Mouse (Mus musculus) embryo, embryonic 11.5 days (tissue): ENCODE measurements at regions not wholly inside any gene's neighbourhood (a gene's known extent, or its start where the extent isn't known, plus 50 kb on each side); places are given as distances from the start of the nearest gene placed in this dataset.

Experiments used
- DNase-seq: peaks from one replicate; pipeline ENCODE4 v3.0.0-alpha.2; 2012; ENCODE audit warnings: low read depth, low spot score

- no peak for DNase-seq
Measured at GRCm38 (mm10) chr12:12708954-12709523, 232.7 kb downstream of the Mycn start.

DNA sequence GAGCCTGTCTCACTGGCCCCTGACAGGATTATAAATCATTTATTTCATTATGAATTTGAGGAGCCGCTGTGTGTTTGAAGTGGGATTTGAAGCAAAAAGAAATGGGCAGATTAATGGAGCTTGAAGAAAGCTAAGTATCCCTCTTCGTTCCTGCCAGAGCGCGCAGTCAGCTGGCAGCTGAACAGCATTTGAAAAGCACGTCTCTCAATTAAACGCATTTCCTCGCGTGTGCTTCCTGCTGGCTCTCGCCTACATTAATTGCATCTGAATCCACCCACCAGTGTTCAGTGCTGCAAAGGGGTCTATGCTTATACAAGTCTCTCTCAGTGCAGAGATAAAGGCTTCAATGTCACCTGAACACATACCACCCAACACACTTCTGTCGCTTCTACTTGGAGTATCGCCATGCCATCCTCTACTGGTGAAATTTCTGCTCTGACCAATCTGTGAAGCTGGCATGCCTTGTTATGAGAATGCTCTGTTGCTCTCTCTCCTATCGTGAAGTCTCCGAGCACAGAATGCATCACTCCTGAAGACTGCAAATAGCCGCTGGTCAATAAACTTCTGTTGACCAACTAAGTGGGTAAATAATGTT, 235.3 kb downstream of the Mycn start:
- DNase-seq = no peak

GRCm38 (mm10) chr12:12701735-12702134, 240.0 kb downstream of the Mycn start:
- no peak for DNase-seq

DNA sequence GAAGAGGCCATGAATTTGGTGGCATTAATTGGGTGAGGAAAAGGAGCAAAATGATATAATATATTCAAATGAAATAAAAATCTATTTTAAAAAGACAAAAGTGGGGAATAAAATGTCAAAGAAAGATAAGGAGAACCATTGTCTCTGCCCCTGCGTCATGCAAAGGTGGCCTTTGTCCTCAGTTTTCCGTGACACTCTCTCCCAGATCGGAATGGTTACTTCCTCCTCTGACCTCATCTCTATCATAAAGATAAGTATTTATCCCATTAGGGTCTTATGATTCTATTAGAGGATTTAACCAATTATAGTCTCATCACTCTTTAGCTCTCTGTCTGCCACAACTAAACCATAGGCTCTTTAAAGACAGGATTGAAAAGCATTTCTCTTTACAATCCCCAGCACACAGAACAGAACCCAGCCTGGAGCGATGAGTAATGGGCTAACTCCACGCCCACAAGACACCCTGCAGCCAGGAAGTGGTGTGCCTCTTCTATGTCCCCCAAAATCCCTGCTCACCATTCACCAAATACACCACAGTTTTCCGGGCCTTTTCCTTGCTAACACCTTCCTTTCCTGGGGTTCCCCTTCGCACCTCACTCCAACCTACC, 240.6 kb downstream of the Mycn start:
- DNase-seq = no peak

DNA sequence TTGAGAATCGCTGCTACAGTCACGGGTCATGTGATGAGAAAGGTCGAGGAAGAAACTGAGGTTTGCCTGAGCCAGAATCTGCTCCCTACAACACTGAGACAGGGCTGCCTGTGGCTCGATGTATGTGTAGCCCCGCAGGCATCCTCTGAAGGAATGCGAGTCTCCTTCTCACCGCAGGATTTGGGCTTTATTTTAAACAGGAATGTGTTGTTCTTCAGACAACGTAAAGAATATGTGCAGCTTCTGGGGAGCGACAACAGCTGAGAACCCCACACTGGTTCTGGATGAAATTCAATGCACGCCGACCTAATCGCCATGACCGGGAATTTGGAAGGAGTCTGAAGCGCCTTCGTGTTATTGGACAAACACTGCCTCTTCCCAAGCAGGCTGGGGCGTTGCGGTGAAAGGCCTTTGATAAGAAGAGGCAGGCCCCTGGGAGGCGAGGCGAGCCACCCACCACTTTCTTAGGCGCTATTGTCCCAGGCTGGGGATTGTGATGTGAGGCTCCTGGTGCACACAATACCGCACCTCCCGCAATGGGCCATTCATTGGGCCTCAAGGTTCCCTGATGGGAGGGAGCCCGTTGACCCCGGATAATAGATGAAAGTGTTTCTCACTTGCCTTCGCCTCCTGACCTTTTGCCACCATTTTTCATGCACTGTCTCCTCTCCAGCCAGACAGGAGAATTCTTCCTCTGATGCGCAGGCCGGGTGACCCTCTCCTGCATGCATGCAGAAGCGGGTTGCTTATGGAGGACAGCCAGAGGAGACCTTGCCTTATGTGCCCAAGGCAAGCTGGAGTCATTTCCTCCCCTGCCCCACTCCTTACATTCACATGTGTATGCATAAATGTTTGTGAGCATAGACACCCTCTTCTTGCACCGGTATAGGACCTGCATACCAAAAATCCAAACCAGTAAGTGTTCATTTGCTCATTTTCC, 247.6 kb downstream of the Mycn start:
- DNase-seq = no peak

- DNase-seq = no peak
Measured at GRCm38 (mm10) chr12:12687376-12687775, 254.3 kb downstream of the Mycn start.

DNA sequence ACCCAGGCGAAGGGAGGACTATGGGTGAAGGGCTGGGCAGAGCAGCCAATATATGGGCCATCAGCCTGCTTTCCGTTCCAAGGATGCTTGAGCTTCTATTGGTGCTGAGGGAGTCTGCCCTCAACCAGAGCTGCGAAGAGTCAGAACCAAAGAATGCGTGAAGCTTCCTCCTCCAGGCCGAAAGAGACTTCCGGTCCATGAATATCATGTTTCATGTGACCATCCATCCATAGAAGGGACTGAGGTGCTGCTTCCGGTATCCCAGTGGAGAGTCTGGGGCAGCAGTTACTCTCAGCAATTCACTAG, 256.5 kb downstream of the Mycn start:
- DNase-seq = no peak

DNA sequence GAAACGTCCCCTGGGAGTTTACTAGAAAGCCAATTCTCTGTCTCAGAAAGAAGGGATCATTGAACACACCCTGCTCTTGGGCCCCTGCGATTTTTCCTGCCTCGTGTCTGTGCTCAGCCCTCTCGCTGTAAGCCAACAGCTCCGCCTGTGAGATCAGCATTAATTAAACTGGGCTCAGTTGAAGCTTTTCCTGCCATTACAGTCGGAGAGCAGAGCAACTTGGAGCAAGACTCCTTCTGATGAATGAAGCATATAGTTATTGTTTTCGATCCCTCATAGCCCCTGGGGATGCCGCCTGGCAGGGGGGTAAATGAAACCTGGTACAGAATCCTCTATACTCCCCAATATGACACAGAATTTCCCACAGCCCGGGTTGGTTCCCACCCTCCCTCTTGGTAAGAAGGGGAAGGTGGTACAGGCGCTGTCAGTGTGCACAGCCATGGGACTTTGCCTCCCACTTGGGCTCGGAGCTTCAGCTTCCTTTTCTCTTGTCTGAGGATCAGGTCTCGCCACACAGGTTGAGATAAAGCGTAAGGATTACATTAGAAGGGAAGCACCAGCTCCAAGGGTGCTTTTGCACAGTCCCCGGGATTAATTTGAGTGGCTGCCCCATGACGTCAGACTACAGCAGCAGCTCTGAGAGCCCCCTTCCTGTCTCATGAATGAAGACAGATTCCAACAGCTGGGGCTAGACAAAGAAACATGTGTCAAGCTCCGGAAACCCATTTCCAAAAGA, 257.1 kb downstream of the Mycn start:
- DNase-seq = no peak

- no peak for DNase-seq
Measured at GRCm38 (mm10) chr12:12683733-12684470, 257.8 kb downstream of the Mycn start.

- DNase-seq = no peak
Measured at GRCm38 (mm10) chr12:12681101-12681500, 260.6 kb downstream of the Mycn start.

DNA sequence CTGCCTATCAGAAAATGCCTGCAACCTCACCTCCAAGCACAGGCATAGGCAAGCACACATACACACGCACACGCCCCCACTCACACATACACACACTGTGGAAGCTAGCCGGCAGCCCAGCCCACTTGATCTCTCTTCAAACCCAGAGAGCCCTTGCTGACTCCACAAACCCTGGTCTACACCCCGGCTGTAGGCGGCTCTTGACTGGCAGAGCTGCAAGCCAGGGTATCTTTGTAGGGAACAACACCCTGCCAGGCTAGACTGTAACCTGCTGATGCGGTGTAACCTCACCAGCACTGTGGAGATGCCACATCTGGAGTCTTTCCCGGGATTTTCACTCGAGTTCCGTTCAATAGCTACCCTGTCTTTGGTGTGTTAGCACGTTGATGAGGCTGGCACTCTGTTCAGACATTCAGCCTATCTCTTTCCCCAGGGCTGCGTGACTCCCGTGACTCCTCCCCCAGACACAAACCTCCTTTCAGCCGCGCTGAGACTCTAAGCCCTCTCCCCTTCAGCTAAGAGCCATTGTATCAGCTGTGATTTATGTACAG, 261.3 kb downstream of the Mycn start:
- DNase-seq = peak; percentile 68

DNA sequence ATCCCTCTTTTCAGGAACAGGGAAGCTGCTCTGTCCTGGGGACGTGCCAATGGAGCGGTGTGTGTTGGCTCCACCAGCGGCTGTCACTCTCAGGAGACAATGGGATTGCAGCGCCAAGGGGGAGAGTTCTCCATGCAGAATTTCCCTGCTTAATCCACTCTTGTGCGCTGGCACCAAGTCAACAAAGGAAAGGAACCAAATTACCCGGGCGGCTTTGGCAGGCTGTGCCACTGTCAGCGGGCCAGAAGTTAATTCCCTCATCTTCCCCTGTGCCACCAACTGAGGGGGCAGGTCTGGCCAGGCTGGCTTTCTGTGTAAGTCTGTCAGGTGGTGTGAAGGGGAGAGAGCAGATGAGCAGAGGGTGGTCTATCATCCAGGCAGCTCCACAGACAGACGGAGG, 265.0 kb downstream of the Mycn start:
- DNase-seq = no peak

DNA sequence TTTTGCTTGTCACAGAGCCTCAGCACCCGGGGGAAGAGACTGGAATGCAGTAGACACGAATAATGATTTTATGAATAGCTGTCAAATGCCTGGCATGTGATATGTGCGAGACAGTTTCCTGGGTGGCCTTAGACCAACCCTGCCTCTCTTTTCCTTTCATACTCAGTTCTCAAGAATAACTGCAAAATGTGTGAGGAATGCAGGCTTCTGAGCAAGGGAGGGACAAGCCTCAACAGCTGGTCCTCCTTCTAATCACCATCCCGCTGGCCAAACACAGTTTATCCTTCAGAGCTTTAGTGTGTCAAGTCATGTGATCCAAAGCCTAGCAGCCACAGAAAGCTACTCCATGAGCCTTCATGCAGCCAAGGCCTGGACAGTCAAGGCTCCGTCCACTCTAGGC, 271.8 kb downstream of the Mycn start:
- DNase-seq = no peak

GRCm38 (mm10) chr12:12668919-12669318, 272.8 kb downstream of the Mycn start:
- no peak for DNase-seq

GRCm38 (mm10) chr12:12655611-12656010, 286.1 kb downstream of the Mycn start:
- DNase-seq = no peak

DNA sequence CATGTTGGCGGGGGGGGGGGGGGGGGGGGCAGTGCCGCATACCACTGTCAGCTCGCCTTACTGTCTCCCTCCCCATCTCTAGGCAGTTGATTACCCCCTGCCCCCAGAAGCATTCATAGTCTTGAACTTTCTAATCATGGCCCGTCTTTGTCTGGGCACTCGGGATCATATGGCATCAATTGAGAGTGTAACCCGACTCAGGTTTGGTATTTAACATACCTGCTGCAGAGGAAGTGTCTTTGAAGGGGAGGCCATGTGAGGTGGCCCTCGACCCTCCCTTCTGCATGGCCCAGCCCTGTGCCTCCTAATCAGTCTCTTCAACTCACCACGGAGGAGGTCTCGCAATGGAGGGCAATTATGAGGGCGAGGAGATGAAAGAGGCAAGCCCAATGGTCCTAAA, 286.5 kb downstream of the Mycn start:
- DNase-seq = no peak

- no peak for DNase-seq
Measured at GRCm38 (mm10) chr12:12652361-12652760, 289.4 kb downstream of the Mycn start.

DNA sequence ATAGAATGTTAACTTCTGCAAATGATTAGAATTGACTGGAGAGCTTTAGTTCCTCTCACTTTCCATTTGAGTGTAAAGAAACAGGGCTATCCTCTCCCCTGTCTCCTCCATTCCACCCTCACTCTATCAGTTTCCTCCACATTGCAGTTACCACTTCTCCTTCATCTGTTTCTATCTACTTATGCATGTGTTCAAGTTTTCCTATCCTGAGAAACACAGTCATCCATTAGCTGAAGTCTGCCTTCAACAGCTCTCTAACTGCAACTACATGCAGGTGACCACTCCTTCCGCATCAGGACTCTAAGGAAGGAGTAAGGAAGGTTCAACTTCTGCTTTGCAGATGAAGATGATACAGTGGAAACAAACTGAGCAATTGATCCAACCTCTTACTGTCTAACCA, 291.4 kb downstream of the Mycn start:
- no peak for DNase-seq

GRCm38 (mm10) chr12:12647467-12647866, 294.2 kb downstream of the Mycn start:
- no peak for DNase-seq

- DNase-seq = no peak
Measured at GRCm38 (mm10) chr12:12645183-12645582, 296.5 kb downstream of the Mycn start.
